Mouse (Mus musculus): Measurements from ENCODE around the gene Cplx1.

DNA sequence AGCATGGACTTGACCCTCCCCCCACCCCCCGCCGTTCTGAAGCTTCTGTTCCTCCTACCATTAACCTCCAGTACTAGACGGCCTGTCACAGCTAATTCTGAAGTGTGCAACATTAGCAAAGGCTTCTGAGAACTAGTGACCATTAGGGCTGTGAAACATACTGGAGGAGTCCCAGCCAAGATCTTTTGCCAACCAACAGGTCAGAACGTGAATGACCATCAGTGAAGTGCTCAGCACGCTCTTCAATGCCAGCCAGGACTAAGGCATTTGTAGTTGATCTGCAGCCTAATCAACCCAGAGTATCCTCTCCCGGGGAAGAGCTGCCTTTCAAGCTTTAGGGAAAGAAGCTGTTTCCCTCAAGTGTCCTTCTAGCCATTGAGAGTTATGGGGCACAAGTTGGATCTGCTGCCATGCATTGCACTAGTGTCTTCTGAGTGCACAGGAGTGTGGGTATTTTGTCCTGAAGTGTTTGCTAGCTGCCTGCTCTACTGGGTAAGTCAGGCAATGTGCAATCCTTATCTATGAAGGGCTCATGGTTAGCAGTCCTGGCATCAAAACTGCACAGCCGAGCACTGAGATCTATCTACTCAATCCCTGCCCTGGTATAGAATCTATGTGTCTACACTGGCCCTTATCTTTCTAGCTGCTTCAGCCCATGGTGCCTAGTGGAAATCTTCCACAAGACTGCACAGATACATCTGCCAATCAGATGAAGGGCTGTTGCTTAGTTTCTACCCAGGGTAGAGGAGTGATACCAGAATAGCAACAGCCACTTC, 6.1 kb downstream of the Cplx1 start:
- no peak for TF ChIP-seq CTCF (IDR thresholded peaks at IDR 0.05; ENCODE audit: control insufficient read depth, insufficient read depth, low read length)
- TF ChIP-seq POLR2A (IDR thresholded peaks at IDR 0.05; ENCODE audit: borderline replicate concordance, control insufficient read depth, low read depth, low read length): no peak

Data from bone marrow, adult 2 months (tissue).